Mouse (Mus musculus): Measurements from ENCODE around the gene Nufip2. TPM values are rescaled to one million over a fixed set of nuclear protein-coding genes. Genes with fewer than 3 reads are reported as not detected.
A peak's percentile ranks its signal among the peaks of the same experiment; 100 is the strongest.
"Not testable (repeated sequence)": the region's sequence is repeated elsewhere in the genome, so short reads cannot be mapped to it uniquely, and the experiment has no call there.

Nufip2 gene
- 5.8 and 7.6 TPM in 2 replicates for polyA plus RNA-seq (2012; rRNA removed)
- polyA plus RNA-seq (2014; fragmentation: Nextera tagmentation; extraction: Ambion mirVana) = 1.2 and 1.9 TPM in 2 replicates

DNA sequence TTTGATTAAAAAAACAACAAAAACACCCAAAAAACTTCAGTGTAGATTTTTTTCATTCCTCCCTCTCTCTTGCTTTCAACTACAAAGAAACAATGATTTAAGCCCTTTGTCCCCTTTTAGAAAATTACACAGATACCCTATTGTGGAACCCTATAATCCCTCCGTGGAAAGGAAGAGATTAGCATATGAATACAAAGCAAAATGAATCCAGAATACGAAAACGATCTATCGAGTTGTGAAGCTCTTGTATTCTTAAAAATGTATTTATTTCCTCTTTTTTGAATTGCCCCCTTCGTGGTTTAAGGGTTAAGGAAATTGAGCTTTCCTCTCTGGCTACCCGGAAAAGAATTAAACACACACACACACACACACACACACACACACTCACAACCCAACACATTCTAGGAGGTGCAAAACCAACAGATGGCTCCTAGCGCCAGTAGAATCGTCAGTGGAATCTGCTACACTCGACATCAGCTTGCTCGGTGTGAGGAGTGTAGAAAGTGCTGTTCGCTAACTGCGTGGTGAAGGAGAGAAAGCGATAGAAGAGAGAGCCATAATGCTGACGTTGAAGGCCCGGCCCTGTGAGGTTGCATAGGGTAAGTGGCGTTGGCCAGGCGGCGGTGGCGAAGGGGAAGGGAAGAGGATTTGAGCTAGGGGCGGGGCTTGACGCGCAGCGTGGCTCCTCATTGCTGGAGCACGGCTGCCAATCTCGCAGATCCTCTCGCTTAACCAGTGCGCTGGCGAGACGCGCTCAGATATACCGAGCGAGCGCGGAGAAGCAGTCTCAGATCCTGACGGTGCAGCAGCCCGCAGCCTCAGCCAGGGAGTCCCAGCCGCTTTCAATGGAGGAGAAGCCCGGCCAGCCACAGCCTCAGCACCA lies at the start of gene Nufip2:
Nufip2 (plus strand) TSS at position 773 of the 883 bp plus-strand sequence.
- peak; percentile 97 to 98 (median 97) for DNase-seq (ENCODE audit: low read depth in 3 of 3, low spot score in 3 of 3)
- peak within 1 kb of the TSS; percentile 76 for H3K4me2 ChIP-seq (ENCODE audit: low read depth)
- no peaks in the 10 kb centered on the region for H3K9me3 ChIP-seq (ENCODE audit: control insufficient read depth, low read length)
- H3K36me3 ChIP-seq (replicated peaks; ENCODE audit: control insufficient read depth, insufficient read depth, low read depth) = peaks cover under 1% of the 10 kb centered on the region; the same call in 1 of the 2 replicates
- H3K27ac ChIP-seq = peak within 1 kb of the TSS; percentile 93
- peak within 1 kb of the TSS; percentile 98 for H3K9ac ChIP-seq (replicated peaks)
- no peaks in the 10 kb centered on the region for H3K27me3 ChIP-seq (ENCODE audit: control insufficient read depth, insufficient read depth, low read length)
- H3K4me3 ChIP-seq (ENCODE audit: insufficient read depth in 1 of 2, low read depth in 2 of 2, low read length in 2 of 2) = peak within 1 kb of the TSS; percentile 84 to 96
- peak; percentile 95 for ATAC-seq (ENCODE audit: insufficient read depth)
- peaks cover 2% of the 10 kb centered on the region in 2 experiments; a peak in 3 of 4 replicates for H3K4me1 ChIP-seq (replicated peaks; ENCODE audit: control insufficient read depth in 2 of 2, insufficient read depth in 2 of 2, low read length in 1 of 2)
- WGBS (ENCODE audit: insufficient replicate concordance) = under 1% methylated on average over 38 of the region's 38 CpGs
- no peak for TF ChIP-seq EP300 (IDR thresholded peaks at IDR 0.05; ENCODE audit: low read depth)

DNA sequence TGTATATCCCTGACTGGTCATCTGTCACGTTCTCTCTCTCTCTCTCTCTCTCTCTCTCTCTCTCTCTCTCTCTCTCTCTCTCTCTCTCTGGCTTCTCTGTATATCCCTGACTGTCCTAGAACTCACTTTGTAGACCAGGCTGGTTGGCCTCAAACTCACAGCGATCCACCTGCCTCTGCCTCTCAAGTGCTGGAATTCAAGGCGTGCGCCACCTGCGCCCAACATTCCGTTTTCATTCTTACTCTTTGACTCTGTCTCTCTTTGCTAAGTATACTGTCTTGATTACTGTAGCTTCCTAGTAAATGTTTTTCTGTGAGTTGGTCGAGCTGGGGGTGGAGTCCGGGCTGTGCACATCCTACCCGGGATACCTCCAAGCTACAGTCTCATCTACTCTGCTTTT lies 44.6 kb upstream of the Nufip2 start:
- H3K9ac ChIP-seq (replicated peaks) = no peak overlapping the region
- H3K4me3 ChIP-seq (ENCODE audit: insufficient read depth in 1 of 2, low read depth in 2 of 2, low read length in 2 of 2) = no peak overlapping the region
- H3K9me3 ChIP-seq (ENCODE audit: control insufficient read depth, low read length) = no peaks in the 10 kb centered on the region
- no peaks in the 10 kb centered on the region for H3K27me3 ChIP-seq (ENCODE audit: control insufficient read depth, insufficient read depth, low read length)
- no peak overlapping the region for H3K27ac ChIP-seq
- no peaks in the 10 kb centered on the region for H3K4me1 ChIP-seq (replicated peaks; ENCODE audit: control insufficient read depth in 2 of 2, insufficient read depth in 2 of 2, low read length in 1 of 2)
- H3K4me2 ChIP-seq (ENCODE audit: low read depth) = no peak overlapping the region
- H3K36me3 ChIP-seq (replicated peaks; ENCODE audit: control insufficient read depth, insufficient read depth, low read depth) = no peaks in the 10 kb centered on the region
- ATAC-seq (ENCODE audit: insufficient read depth) (no peak), DNase-seq (ENCODE audit: low read depth in 3 of 3, low spot score in 3 of 3) (no peak)
- 71% methylated on average over 9 of the region's 9 CpGs for WGBS (ENCODE audit: insufficient replicate concordance)
- TF ChIP-seq CTCF (IDR thresholded peaks at IDR 0.05; ENCODE audit: low read depth) (no peak), EP300 (IDR thresholded peaks at IDR 0.05; ENCODE audit: low read depth) (no peak)

DNA sequence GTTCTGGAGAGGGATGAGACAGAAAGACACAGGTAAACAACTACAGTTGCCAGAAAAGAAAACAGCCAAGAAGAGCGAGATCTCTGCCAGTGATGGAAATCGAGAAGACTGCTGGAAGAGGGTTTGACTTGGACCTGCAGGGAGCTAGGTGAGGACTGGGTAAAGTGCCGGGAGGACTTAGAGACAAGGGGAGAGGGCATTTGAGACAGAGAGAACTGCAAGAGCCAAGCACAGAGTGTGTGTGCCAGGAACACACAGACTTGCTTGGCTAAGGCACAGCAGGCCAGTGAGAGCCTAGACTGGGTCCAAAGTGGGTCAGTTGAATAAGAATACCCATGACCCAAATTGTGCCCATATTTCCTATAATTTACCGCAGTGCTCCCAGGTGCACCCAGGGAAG lies 40.5 kb upstream of the Nufip2 start:
- Histone ChIP-seq H3K4me1 (replicated peaks; ENCODE audit: control insufficient read depth in 2 of 2, insufficient read depth in 2 of 2, low read length in 1 of 2) (no peaks in the 10 kb centered on the region), H3K36me3 (replicated peaks; ENCODE audit: control insufficient read depth, insufficient read depth, low read depth) (no peaks in the 10 kb centered on the region), H3K9ac (replicated peaks) (no peak overlapping the region), H3K27ac (no peak overlapping the region), H3K4me3 (ENCODE audit: insufficient read depth in 1 of 2, low read depth in 2 of 2, low read length in 2 of 2) (no peak overlapping the region), H3K27me3 (ENCODE audit: control insufficient read depth, insufficient read depth, low read length) (no peaks in the 10 kb centered on the region), H3K4me2 (ENCODE audit: low read depth) (no peak overlapping the region), H3K9me3 (ENCODE audit: control insufficient read depth, low read length) (no peaks in the 10 kb centered on the region)
- DNase-seq (ENCODE audit: low read depth in 3 of 3, low spot score in 3 of 3) = no peak
- WGBS (ENCODE audit: insufficient replicate concordance) = 62% methylated on average over 4 of the region's 4 CpGs
- ATAC-seq (ENCODE audit: insufficient read depth) = no peak
- TF ChIP-seq EP300 (IDR thresholded peaks at IDR 0.05; ENCODE audit: low read depth) (no peak), CTCF (IDR thresholded peaks at IDR 0.05; ENCODE audit: low read depth) (no peak)

DNA sequence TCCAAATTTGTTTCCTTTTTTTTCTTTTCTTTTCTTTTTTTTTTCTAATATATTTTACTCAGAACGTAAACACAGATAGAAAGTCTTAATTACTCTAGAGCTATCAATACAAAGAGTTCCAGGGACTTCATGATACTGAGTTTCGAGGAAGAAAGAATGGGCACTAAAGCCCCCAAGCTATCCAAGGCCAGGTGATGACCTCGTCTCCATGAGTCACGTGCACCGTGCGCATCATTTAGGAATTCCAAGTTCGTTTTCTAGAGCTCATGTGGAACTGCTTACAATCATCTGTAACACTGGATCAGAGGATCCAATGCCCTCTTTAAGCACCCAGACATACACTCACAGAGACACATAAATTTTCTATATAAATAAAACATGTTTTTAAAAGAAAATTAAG lies 37.1 kb upstream of the Nufip2 start:
- Histone ChIP-seq H3K9me3 (ENCODE audit: control insufficient read depth, low read length) (no peaks in the 10 kb centered on the region), H3K9ac (replicated peaks) (no peak overlapping the region), H3K27me3 (ENCODE audit: control insufficient read depth, insufficient read depth, low read length) (no peaks in the 10 kb centered on the region), H3K36me3 (replicated peaks; ENCODE audit: control insufficient read depth, insufficient read depth, low read depth) (no peaks in the 10 kb centered on the region), H3K4me3 (ENCODE audit: insufficient read depth in 1 of 2, low read depth in 2 of 2, low read length in 2 of 2) (no peak overlapping the region), H3K27ac (no peak overlapping the region), H3K4me1 (replicated peaks; ENCODE audit: control insufficient read depth in 2 of 2, insufficient read depth in 2 of 2, low read length in 1 of 2) (no peaks in the 10 kb centered on the region), H3K4me2 (ENCODE audit: low read depth) (no peak overlapping the region)
- DNase-seq (ENCODE audit: low read depth in 3 of 3, low spot score in 3 of 3) (no peak), ATAC-seq (ENCODE audit: insufficient read depth) (no peak)
- 70% methylated on average over 7 of the region's 7 CpGs for WGBS (ENCODE audit: insufficient replicate concordance)
- no peak for TF ChIP-seq EP300 (IDR thresholded peaks at IDR 0.05; ENCODE audit: low read depth)
- no peak for TF ChIP-seq CTCF (IDR thresholded peaks at IDR 0.05; ENCODE audit: low read depth)

DNA sequence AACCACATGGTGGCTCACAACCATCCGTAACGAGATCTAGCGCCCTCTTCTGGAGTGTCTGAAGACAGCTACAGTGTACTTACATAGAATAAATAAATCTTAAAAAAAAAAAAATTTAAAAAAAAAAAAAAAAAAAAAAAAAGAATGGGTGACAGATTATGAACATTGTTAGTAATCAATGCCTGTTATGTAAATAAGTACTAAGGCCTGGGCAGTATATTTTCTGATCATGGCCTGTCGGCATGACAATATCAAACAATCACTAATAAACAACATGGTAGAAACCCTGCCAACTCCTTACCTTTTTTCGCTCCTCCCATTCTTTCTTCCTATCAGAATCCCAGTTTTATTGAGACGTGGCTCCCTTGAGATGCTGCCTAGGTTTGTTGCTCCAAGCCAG lies 33.5 kb upstream of the Nufip2 start:
- no peak overlapping the region for H3K9ac ChIP-seq (replicated peaks)
- no peak overlapping the region for H3K27ac ChIP-seq
- H3K36me3 ChIP-seq (replicated peaks; ENCODE audit: control insufficient read depth, insufficient read depth, low read depth) = no peaks in the 10 kb centered on the region
- H3K27me3 ChIP-seq (ENCODE audit: control insufficient read depth, insufficient read depth, low read length) = no peaks in the 10 kb centered on the region
- WGBS (ENCODE audit: insufficient replicate concordance) = 46% methylated on average over 6 of the region's 6 CpGs
- H3K4me1 ChIP-seq (replicated peaks; ENCODE audit: control insufficient read depth in 2 of 2, insufficient read depth in 2 of 2, low read length in 1 of 2) = no peaks in the 10 kb centered on the region
- ATAC-seq (ENCODE audit: insufficient read depth) = no peak
- H3K4me2 ChIP-seq (ENCODE audit: low read depth) = no peak overlapping the region
- no peaks in the 10 kb centered on the region for H3K9me3 ChIP-seq (ENCODE audit: control insufficient read depth, low read length)
- DNase-seq (ENCODE audit: low read depth in 3 of 3, low spot score in 3 of 3) = no peak
- H3K4me3 ChIP-seq (ENCODE audit: insufficient read depth in 1 of 2, low read depth in 2 of 2, low read length in 2 of 2) = no peak overlapping the region
- no peak for TF ChIP-seq CTCF (IDR thresholded peaks at IDR 0.05; ENCODE audit: low read depth)
- no peak for TF ChIP-seq EP300 (IDR thresholded peaks at IDR 0.05; ENCODE audit: low read depth)

DNA sequence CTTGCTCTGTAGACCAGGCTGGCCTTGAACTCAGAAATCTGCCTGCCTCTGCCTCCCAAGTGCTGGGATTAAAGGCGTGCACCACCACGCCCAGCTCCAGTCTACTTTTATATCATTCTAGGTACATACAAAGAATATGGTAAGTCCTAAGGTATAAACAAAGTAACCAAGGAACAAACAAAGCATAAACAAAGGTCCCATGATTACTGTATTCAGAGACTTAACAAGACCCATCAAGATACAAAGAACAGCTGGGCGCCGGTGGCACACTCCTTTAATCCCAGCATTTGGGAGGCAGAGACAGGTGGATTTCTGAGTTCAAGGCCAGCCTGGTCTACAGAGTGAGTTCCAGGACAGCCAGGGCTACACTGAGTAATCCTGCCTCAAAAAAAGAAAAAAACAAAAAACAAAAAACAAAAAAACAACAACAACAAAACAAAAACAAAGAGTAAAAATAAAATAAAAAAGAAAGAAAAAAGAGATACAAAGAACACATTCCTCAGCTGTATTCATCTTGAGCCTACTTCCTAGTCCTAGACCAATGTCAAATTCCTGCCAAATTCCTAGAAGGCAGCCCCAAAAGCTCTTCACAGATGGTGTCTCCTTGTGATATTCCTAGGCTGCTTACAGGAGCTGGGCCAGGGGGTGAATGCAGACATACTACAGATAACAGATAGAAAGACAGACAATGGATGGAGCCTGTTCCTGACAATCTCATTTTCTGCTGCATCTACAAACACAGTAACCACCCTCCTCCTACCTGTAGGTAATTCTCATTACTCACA lies 32.4 kb upstream of the Nufip2 start:
- H3K4me1 ChIP-seq (replicated peaks; ENCODE audit: control insufficient read depth in 2 of 2, insufficient read depth in 2 of 2, low read length in 1 of 2); H3K27me3 ChIP-seq (ENCODE audit: control insufficient read depth, insufficient read depth, low read length); ATAC-seq (ENCODE audit: insufficient read depth); H3K4me2 ChIP-seq (ENCODE audit: low read depth); H3K9me3 ChIP-seq (ENCODE audit: control insufficient read depth, low read length); H3K9ac ChIP-seq (replicated peaks); H3K4me3 ChIP-seq (ENCODE audit: insufficient read depth in 1 of 2, low read depth in 2 of 2, low read length in 2 of 2); H3K27ac ChIP-seq; DNase-seq (ENCODE audit: low read depth in 3 of 3, low spot score in 3 of 3); H3K36me3 ChIP-seq (replicated peaks; ENCODE audit: control insufficient read depth, insufficient read depth, low read depth): not testable (repeated sequence)
- 79% methylated on average over 4 of the region's 4 CpGs for WGBS (ENCODE audit: insufficient replicate concordance)

Data from liver, embryonic 14.5 days (tissue).